Mouse (Mus musculus) liver, embryonic 12.5 days (tissue): ENCODE data around the gene Osbp2. TPM values are rescaled to one million over a fixed set of nuclear protein-coding genes. Genes with fewer than 3 reads are reported as not detected.

ENCODE experiments used
- ATAC-seq: fragments of 200-750 bp; cut with Nextera tagmentation; 2 replicates; pipeline ENCODE4 v1.8.0; 2017; ENCODE audit warnings: moderate number of reproducible peaks, mild to moderate bottlenecking, moderate library complexity
- H3K27ac ChIP-seq: fragments of 300-500 bp; sonication (generic); 2 replicates; pipeline ENCODE4 v1.5.1; 2016; ENCODE audit warnings: mild to moderate bottlenecking
- H3K27me3 ChIP-seq: fragments of 300-500 bp; sonication (generic); replicated peaks from 2 replicates; pipeline ENCODE4 v1.6.1; 2016; ENCODE audit warnings: mild to moderate bottlenecking, moderate library complexity
- H3K36me3 ChIP-seq: fragments of 300-500 bp; sonication (generic); 2 replicates; pipeline ENCODE4 v1.6.1; 2016; ENCODE audit warnings: mild to moderate bottlenecking, moderate library complexity
- H3K4me1 ChIP-seq: fragments of 300-500 bp; sonication (generic); 2 replicates; pipeline ENCODE4 v1.6.1; 2016
- H3K4me2 ChIP-seq: fragments of 300-500 bp; sonication (generic); 2 replicates; pipeline ENCODE4 v1.6.1; 2016; ENCODE audit warnings: mild to moderate bottlenecking, moderate library complexity
- H3K4me3 ChIP-seq: fragments of 300-500 bp; sonication (generic); 2 replicates; pipeline ENCODE4 v1.5.1; 2016; ENCODE audit warnings: mild to moderate bottlenecking, moderate library complexity
- H3K9ac ChIP-seq: fragments of 300-500 bp; sonication (generic); 2 replicates; pipeline ENCODE4 v1.6.1; 2016; ENCODE audit warnings: mild to moderate bottlenecking, moderate library complexity
- H3K9me3 ChIP-seq: fragments of 300-500 bp; sonication (generic); replicated peaks from 2 replicates; pipeline ENCODE4 v1.6.1; 2016; ENCODE audit warnings: mild to moderate bottlenecking, moderate library complexity
- WGBS: fragments of 180-500 bp; shearing (Covaris S2); methylation state at CpG from one replicate; pipeline ENCODE4 v1.1.7; 2016; ENCODE audit not compliant: insufficient replicate concordance; 5-methylcytosine and 5-hydroxymethylcytosine counted together
- polyA plus RNA-seq: library from polyadenylated mRNA; unstranded; fragments of >200 nt; fragmentation: Nextera tagmentation; extraction: Ambion mirVana; gene quantifications from 2 replicates; pipeline ENCODE4 v1.2.1, GENCODE M21; 2016

The Osbp2 gene
- polyA plus RNA-seq, 1 experiment from 2014 or later: 0.15 TPM

DNA sequence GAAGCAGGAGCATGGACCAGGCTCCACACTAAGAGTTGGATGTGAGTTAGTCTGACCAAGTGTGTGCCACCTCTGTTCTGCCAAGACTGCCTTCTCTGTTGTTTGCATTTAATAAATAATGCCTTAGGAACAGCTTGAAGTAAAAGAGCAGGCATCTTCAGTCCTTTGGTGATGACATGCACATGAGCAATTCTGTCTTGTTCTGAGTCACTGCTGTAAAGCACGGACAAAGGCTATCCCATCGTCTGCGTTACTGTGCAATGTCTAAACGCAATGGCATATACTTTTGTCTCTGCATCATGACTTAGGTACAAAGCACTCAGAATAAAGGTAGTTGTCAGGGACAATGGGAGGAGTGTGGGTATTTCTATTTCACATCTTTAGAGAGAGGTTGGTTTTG is 3.9 kb downstream of the Osbp2 start:
- Histone ChIP-seq H3K4me1 (peaks cover 13% of the 10 kb centered on the region), H3K9ac (no peak overlapping the region), H3K9me3 (no peaks in the 10 kb centered on the region; the same call in 1 of the 2 replicates), H3K4me2 (no peak overlapping the region), H3K36me3 (no peaks in the 10 kb centered on the region), H3K27ac (no peak overlapping the region), H3K4me3 (no peak overlapping the region), H3K27me3 (peaks cover 45% of the 10 kb centered on the region)
- no peak for ATAC-seq
- whole genome bisulfite sequencing: 81% methylated on average over 4 of the region's 4 CpGs

DNA sequence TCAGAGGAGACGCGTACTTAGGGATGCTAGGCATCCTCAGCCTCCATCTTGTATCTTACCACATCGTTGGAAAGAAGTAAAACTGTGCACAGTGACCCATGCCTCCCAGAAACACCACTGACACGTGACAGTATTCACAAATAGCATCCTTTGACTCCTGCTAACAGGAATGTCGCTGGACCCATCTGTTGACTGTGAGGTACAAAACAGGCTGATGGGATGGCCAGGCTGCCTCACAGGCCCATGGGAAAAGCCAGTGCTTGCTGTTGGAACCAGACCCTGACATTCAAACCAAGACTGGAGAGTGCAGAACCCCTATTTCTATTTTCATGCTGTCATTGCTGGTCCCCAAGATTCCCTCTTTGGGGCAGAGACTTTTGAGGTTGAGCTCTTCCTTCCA is 5.8 kb downstream of the Osbp2 start:
- no peaks in the 10 kb centered on the region for H3K36me3 ChIP-seq
- H3K9ac ChIP-seq: no peak overlapping the region
- H3K27ac ChIP-seq: no peak overlapping the region
- H3K9me3 ChIP-seq: no peaks in the 10 kb centered on the region; the same call in 1 of the 2 replicates
- no peak for ATAC-seq
- no peak overlapping the region for H3K4me3 ChIP-seq
- no peaks in the 10 kb centered on the region for H3K4me1 ChIP-seq
- H3K4me2 ChIP-seq: no peak overlapping the region
- H3K27me3 ChIP-seq: peaks cover 26% of the 10 kb centered on the region
- 60% methylated on average over 5 of the region's 5 CpGs for WGBS

DNA sequence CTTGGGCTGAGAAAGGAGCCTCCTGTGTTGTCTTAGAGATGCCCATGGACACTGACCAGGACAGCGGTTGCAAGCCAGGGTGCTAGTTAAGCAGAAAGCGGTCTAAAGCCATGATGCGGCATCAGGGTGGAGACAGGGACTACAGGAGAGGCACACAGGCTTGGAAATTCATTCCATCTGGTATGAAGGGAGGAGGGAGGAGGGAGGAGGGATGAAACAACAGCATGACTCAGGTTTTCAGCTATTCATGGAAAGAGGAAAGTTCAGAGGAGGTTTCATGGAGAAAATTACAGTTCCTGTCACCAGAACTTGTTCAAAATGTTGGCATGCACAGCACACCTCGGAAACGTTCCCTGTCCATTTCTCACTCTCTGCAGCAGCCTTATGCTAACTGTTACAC is 7.9 kb downstream of the Osbp2 start:
- Histone ChIP-seq H3K27ac (no peak overlapping the region), H3K9ac (no peak overlapping the region), H3K9me3 (no peaks in the 10 kb centered on the region; the same call in 1 of the 2 replicates), H3K4me3 (no peak overlapping the region), H3K4me2 (no peak overlapping the region), H3K4me1 (no peaks in the 10 kb centered on the region), H3K36me3 (no peaks in the 10 kb centered on the region), H3K27me3 (0 out of 2 replicates have a peak, but pooled peaks cover 7% of the 10 kb centered on the region)
- ATAC-seq: no peak
- WGBS: 82% methylated on average over 5 of the region's 5 CpGs

- WGBS: 75% methylated on average over 3 of the region's 3 CpGs
- no peaks in the 10 kb centered on the region for H3K27me3 ChIP-seq
Observed at GRCm38 (mm10) chr11:3854156-3854555, 9.5 kb downstream of the Osbp2 start.

DNA sequence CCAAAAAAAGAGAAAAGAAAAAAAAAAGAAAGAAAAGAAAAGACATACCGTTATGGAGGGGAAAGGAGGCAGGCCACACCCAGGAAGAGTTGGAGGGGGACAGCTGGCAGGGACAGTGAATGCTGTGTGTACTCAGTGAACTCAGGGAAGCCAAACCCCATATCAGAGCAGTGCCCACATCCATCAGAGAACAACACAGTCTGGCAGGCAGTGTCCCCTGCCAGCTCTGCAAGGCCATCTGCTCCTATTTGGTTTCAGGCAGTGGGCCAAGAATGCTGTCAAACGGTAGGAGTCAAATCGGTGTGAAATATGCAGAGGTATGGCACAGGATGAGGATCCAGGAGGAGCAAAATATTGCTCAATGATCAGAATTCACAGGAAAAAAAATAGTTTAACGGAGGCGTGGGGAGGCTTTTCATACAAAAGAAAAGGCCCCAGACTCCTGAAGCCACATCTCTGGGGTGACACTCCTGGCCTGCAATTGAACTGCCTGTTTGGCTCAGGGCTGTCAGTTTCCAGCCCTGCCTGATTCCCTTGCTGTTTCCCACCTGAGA is 10.1 kb downstream of the Osbp2 start:
- no peak overlapping the region for H3K27ac ChIP-seq
- no peaks in the 10 kb centered on the region for H3K36me3 ChIP-seq
- no peak overlapping the region for H3K9ac ChIP-seq
- WGBS: 75% methylated on average over 5 of the region's 5 CpGs
- no peaks in the 10 kb centered on the region for H3K27me3 ChIP-seq
- H3K9me3 ChIP-seq: no peaks in the 10 kb centered on the region; the same call in 1 of the 2 replicates
- H3K4me1 ChIP-seq: no peaks in the 10 kb centered on the region
- no peak for ATAC-seq
- no peak overlapping the region for H3K4me3 ChIP-seq
- no peak overlapping the region for H3K4me2 ChIP-seq

More at GRCm38 (mm10) chr11:3854156-3854555, 9.5 kb downstream of the Osbp2 start:
- Histone ChIP-seq H3K9me3 (no peaks in the 10 kb centered on the region; the same call in 1 of the 2 replicates), H3K4me1 (no peaks in the 10 kb centered on the region), H3K9ac (no peak overlapping the region), H3K36me3 (no peaks in the 10 kb centered on the region), H3K4me3 (no peak overlapping the region), H3K27ac (no peak overlapping the region), H3K4me2 (no peak overlapping the region)
- no peak for ATAC-seq

- H3K9ac ChIP-seq: no peak overlapping the region
- WGBS: 83% methylated on average over 10 of the region's 10 CpGs
- no peak overlapping the region for H3K4me2 ChIP-seq
- H3K4me1 ChIP-seq: no peaks in the 10 kb centered on the region
- H3K36me3 ChIP-seq: no peaks in the 10 kb centered on the region
- no peak for ATAC-seq
- no peaks in the 10 kb centered on the region; the same call in 1 of the 2 replicates for H3K9me3 ChIP-seq
- H3K4me3 ChIP-seq: no peak overlapping the region
- no peak overlapping the region for H3K27ac ChIP-seq
- no peaks in the 10 kb centered on the region for H3K27me3 ChIP-seq
Observed at GRCm38 (mm10) chr11:3853031-3853430, 10.7 kb downstream of the Osbp2 start.

- no peaks in the 10 kb centered on the region; the same call in 1 of the 2 replicates for H3K27me3 ChIP-seq
- no peak overlapping the region for H3K27ac ChIP-seq
- H3K9me3 ChIP-seq: no peaks in the 10 kb centered on the region; the same call in 1 of the 2 replicates
- H3K4me1 ChIP-seq: no peaks in the 10 kb centered on the region
- 58% methylated on average over 4 of the region's 4 CpGs for WGBS
- H3K9ac ChIP-seq: no peak overlapping the region
- ATAC-seq: no peak
- H3K4me2 ChIP-seq: no peak overlapping the region
- no peak overlapping the region for H3K4me3 ChIP-seq
- no peaks in the 10 kb centered on the region for H3K36me3 ChIP-seq
Observed at GRCm38 (mm10) chr11:3851872-3852271, 11.8 kb downstream of the Osbp2 start.

DNA sequence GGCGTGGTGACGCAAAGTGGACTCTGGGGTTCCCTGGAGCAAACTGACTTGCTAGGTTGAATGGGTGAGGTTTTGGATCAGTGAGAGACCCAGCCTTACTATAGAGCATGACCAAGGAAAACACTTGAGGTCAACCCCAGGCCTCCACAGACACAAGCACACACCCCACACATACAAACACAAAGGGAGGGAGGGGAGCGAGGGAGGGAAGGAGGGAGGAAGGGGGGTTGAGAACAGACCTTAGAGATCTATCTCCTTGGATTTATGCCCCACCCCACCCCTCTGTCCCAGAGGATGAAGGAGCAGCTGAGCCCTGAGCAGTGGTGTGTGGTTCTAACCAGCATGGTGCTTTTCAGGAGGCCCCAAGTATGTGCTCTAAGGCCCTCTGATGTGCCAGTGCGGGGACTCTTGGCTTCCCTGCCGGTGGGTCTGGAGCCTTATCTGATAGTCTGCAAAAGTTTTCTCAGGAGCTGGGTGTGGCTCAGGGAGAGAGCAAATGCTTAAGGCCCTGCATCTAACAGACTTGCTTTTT is 12.9 kb downstream of the Osbp2 start:
- no peak overlapping the region for H3K9ac ChIP-seq
- H3K9me3 ChIP-seq: no peaks in the 10 kb centered on the region; the same call in 1 of the 2 replicates
- H3K4me3 ChIP-seq: no peak overlapping the region
- no peak overlapping the region for H3K27ac ChIP-seq
- H3K4me2 ChIP-seq: no peak overlapping the region
- no peaks in the 10 kb centered on the region; the same call in 1 of the 2 replicates for H3K27me3 ChIP-seq
- no peaks in the 10 kb centered on the region for H3K36me3 ChIP-seq
- no peaks in the 10 kb centered on the region for H3K4me1 ChIP-seq
- no peak for ATAC-seq
- WGBS: 48% methylated on average over 5 of the region's 5 CpGs

- no peak for ATAC-seq
- WGBS: 67% methylated on average over 2 of the region's 2 CpGs
- no peak overlapping the region for H3K4me3 ChIP-seq
Observed at GRCm38 (mm10) chr11:3850315-3850614, 13.4 kb downstream of the Osbp2 start.

GRCm38 (mm10) chr11:3849469-3850314 is 14.0 kb downstream of the Osbp2 start:
- 56% methylated on average over 15 of the region's 15 CpGs for WGBS
- Histone ChIP-seq H3K4me1 (no peaks in the 10 kb centered on the region), H3K4me3 (no peak overlapping the region), H3K36me3 (no peaks in the 10 kb centered on the region), H3K27ac (no peak overlapping the region), H3K9me3 (no peaks in the 10 kb centered on the region), H3K4me2 (no peak overlapping the region), H3K27me3 (no peaks in the 10 kb centered on the region; the same call in 1 of the 2 replicates), H3K9ac (no peak overlapping the region)
- no peak for ATAC-seq

More at GRCm38 (mm10) chr11:3850315-3850614, 13.4 kb downstream of the Osbp2 start:
- H3K27ac ChIP-seq: no peak overlapping the region
- no peaks in the 10 kb centered on the region for H3K4me1 ChIP-seq
- no peaks in the 10 kb centered on the region; the same call in 1 of the 2 replicates for H3K9me3 ChIP-seq
- no peaks in the 10 kb centered on the region; the same call in 1 of the 2 replicates for H3K27me3 ChIP-seq
- H3K36me3 ChIP-seq: no peaks in the 10 kb centered on the region
- no peak overlapping the region for H3K4me2 ChIP-seq
- H3K9ac ChIP-seq: no peak overlapping the region

- no peak for ATAC-seq
- Histone ChIP-seq H3K36me3 (no peaks in the 10 kb centered on the region), H3K9me3 (no peaks in the 10 kb centered on the region), H3K4me3 (no peak overlapping the region), H3K27ac (no peak overlapping the region), H3K27me3 (no peaks in the 10 kb centered on the region; the same call in 1 of the 2 replicates), H3K4me2 (no peak overlapping the region), H3K4me1 (0 out of 2 replicates have a peak, but pooled peaks cover 3% of the 10 kb centered on the region), H3K9ac (no peak overlapping the region)
- WGBS: 68% methylated on average over 2 of the region's 2 CpGs
Observed at GRCm38 (mm10) chr11:3846351-3846750, 17.4 kb downstream of the Osbp2 start.
